Mouse (Mus musculus): ENCODE measurements at regions not wholly inside any gene's neighbourhood (a gene's known extent, or its start where the extent isn't known, plus 50 kb on each side); places are given as distances from the start of the nearest gene placed in this dataset.

DNA sequence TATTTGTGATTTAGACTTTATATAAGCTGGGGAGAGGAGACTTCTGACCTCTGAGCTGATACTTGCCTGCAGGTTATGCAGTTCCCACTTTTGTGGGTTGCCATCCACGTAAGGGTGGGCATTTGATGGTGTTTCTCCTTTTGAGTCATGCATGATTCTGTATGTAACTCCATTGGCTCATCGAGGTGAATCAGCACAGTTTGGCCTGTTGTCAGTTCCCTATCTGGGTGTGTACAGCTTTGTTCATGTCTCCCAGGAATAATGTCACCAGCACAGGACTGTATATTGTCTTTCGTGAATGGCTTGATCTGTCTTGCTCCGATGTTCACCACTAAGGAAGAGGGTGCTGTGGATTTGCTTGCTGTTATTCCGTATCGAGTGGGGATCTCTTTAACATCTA is 229.6 kb upstream of the Pgrmc2 start:
- in situ Hi-C loops (cut with MboI; ENCODE audit: low pct_ligation_motif_present, low pct_unique_long_range_greater_than_20kb, low sequenced_read_pairs): no loop called here
- Histone ChIP-seq H3K9me3 (replicated peaks; ENCODE audit: low read length) (no peaks in the 10 kb centered on the region), H3K4me3 (replicated peaks in 1 of 3; ENCODE audit: low read depth in 2 of 3, low read length in 2 of 3, poor library complexity in 1 of 3) (no peak overlapping the region)

GRCm38 (mm10) chr3:41307400-41308028 is 224.7 kb upstream of the Pgrmc2 start:
- in situ Hi-C loops (cut with MboI; ENCODE audit: low pct_ligation_motif_present, low pct_unique_long_range_greater_than_20kb, low sequenced_read_pairs) (no loop called here), dilution Hi-C loops (cut with MboI; ENCODE audit: extremely low pct_ligation_motif_present, extremely low pct_unique_long_range_greater_than_20kb, low sequenced_read_pairs) (no loop called here)
- Histone ChIP-seq H3K27me3 (replicated peaks) (no peaks in the 10 kb centered on the region), H3K9me3 (replicated peaks; ENCODE audit: low read length) (no peaks in the 10 kb centered on the region), H3K27ac (ENCODE audit: insufficient read depth, low read depth) (no peak overlapping the region), H3K36me3 (replicated peaks in 1 of 2; ENCODE audit: control insufficient read depth in 1 of 2, insufficient read depth in 1 of 2, low read length in 1 of 2) (no peaks in the 10 kb centered on the region), H3K4me3 (replicated peaks in 1 of 3; ENCODE audit: low read depth in 2 of 3, low read length in 2 of 3, poor library complexity in 1 of 3) (no peak overlapping the region), H3K79me2 (replicated peaks; ENCODE audit: control insufficient read depth, extremely low read depth, insufficient read depth, poor library complexity, severe bottlenecking) (no peaks in the 10 kb centered on the region), H3K9ac (ENCODE audit: insufficient read depth, low read depth) (no peak overlapping the region), H3K4me2 (ENCODE audit: insufficient read depth, low read depth, poor library complexity, severe bottlenecking) (no peak overlapping the region), H3K4me1 (ENCODE audit: control insufficient read depth in 1 of 2, insufficient read depth in 2 of 2) (no peaks in the 10 kb centered on the region)
- TF ChIP-seq CHD2 (IDR thresholded peaks at IDR 0.05; ENCODE audit: low read length) (no peak), HCFC1 (IDR thresholded peaks at IDR 0.05; ENCODE audit: low read depth, low read length) (no peak)
- DNase-seq (ENCODE audit: extremely low read depth): no peak

More for the DNA sequence above, 229.6 kb upstream of the Pgrmc2 start:
- Histone ChIP-seq H3K36me3 (replicated peaks in 1 of 2; ENCODE audit: control insufficient read depth in 1 of 2, insufficient read depth in 1 of 2, low read length in 1 of 2) (no peaks in the 10 kb centered on the region), H3K4me2 (ENCODE audit: insufficient read depth, low read depth, poor library complexity, severe bottlenecking) (no peak overlapping the region), H3K27me3 (replicated peaks) (no peaks in the 10 kb centered on the region), H3K9ac (ENCODE audit: insufficient read depth, low read depth) (no peak overlapping the region), H3K79me2 (replicated peaks; ENCODE audit: control insufficient read depth, extremely low read depth, insufficient read depth, poor library complexity, severe bottlenecking) (no peaks in the 10 kb centered on the region), H3K27ac (ENCODE audit: insufficient read depth, low read depth) (no peak overlapping the region), H3K4me1 (ENCODE audit: control insufficient read depth in 1 of 2, insufficient read depth in 2 of 2) (no peaks in the 10 kb centered on the region)
- dilution Hi-C loops (cut with MboI; ENCODE audit: extremely low pct_ligation_motif_present, extremely low pct_unique_long_range_greater_than_20kb, low sequenced_read_pairs): no loop called here
- no peak for TF ChIP-seq JUN (IDR thresholded peaks at IDR 0.05; ENCODE audit: insufficient read depth, low read depth, low read length)
- no peak for TF ChIP-seq USF1 (IDR thresholded peaks at IDR 0.05; ENCODE audit: low read depth, low read length)
- no peak for TF ChIP-seq TBP (conservative IDR thresholded peaks at IDR 0.05; ENCODE audit: low read depth, low read length)
- no peak for TF ChIP-seq SIN3A (IDR thresholded peaks at IDR 0.05; ENCODE audit: low read length)
- TF ChIP-seq MXI1 (IDR thresholded peaks at IDR 0.05; ENCODE audit: low read depth, low read length): no peak
- no peak for TF ChIP-seq MAFK (IDR thresholded peaks at IDR 0.05; ENCODE audit: insufficient replicate concordance, low read length)
- TF ChIP-seq MYC (IDR thresholded peaks at IDR 0.05; ENCODE audit: low read depth, low read length): no peak
- no peak for TF ChIP-seq ZNF384 (IDR thresholded peaks at IDR 0.05; ENCODE audit: low read depth, low read length)
- no peak for TF ChIP-seq SMC3 (IDR thresholded peaks at IDR 0.05; ENCODE audit: low read depth, low read length)
- TF ChIP-seq ZMIZ1 (IDR thresholded peaks at IDR 0.05; ENCODE audit: low read depth, low read length): no peak
- TF ChIP-seq ETS1 (conservative IDR thresholded peaks at IDR 0.05; ENCODE audit: low read depth, low read length): no peak
- TF ChIP-seq GABPA (IDR thresholded peaks at IDR 0.05; ENCODE audit: insufficient replicate concordance, low read depth, low read length): no peak
- no peak for TF ChIP-seq ZKSCAN1 (IDR thresholded peaks at IDR 0.05; ENCODE audit: borderline replicate concordance, low read depth, low read length)
- no peak for TF ChIP-seq POLR2AphosphoS2 (IDR thresholded peaks at IDR 0.05; ENCODE audit: low read depth, low read length)
- TF ChIP-seq PAX5 (IDR thresholded peaks at IDR 0.05; ENCODE audit: low read length): no peak
- no peak for TF ChIP-seq USF2 (conservative IDR thresholded peaks at IDR 0.05; ENCODE audit: low read depth, low read length)
- TF ChIP-seq MAX (IDR thresholded peaks at IDR 0.05; ENCODE audit: low read length): no peak
- TF ChIP-seq MAZ (IDR thresholded peaks at IDR 0.05; ENCODE audit: low read depth, low read length): no peak
- no peak for TF ChIP-seq KAT2A (IDR thresholded peaks at IDR 0.05; ENCODE audit: insufficient replicate concordance, low read length)
- TF ChIP-seq JUND (conservative IDR thresholded peaks at IDR 0.05; ENCODE audit: low read depth, low read length): no peak
- no peak for DNase-seq (ENCODE audit: extremely low read depth)

Data from CH12.LX (cell line).